Mouse (Mus musculus) C2C12 (cell line): Measurements from ENCODE around the gene Zfp784.

ENCODE experiments used
- CTCF ChIP-seq: IDR thresholded peaks from one replicate; pipeline ENCODE4 v1.5.1; 2011; ENCODE audit not compliant: control insufficient read depth, insufficient read depth, insufficient read length
- FOSL1 ChIP-seq: IDR thresholded peaks from one replicate; pipeline ENCODE4 v1.8.0; 2011; ENCODE audit warnings: mild to moderate bottlenecking, low read length; ENCODE audit not compliant: poor library complexity, insufficient read depth, severe bottlenecking
- MAX ChIP-seq: IDR thresholded peaks from one replicate; pipeline ENCODE4 v1.6.1; 2011; ENCODE audit warnings: mild to moderate bottlenecking, control low read depth

- no peak for TF ChIP-seq MAX
- no peak for TF ChIP-seq CTCF
- TF ChIP-seq FOSL1 = no peak
These were observed 20.3 kb downstream of the Zfp784 start for GRCm38 (mm10) chr7:5017931-5018330.
